Mouse (Mus musculus) bone marrow macrophage, adult 2 months (primary cell): ENCODE measurements around the gene Cmtm1. TPM values are rescaled to one million over a fixed set of nuclear protein-coding genes. Genes with fewer than 3 reads are reported as not detected.

Experiments used
- H3K27ac ChIP-seq: 2 replicates; pipeline ENCODE4 v1.5.1; 2012; ENCODE audit warnings: low read depth, low read length; ENCODE audit not compliant: insufficient read depth
- H3K4me1 ChIP-seq: 2 replicates; pipeline ENCODE4 v1.6.1; 2012; ENCODE audit warnings: low read length; ENCODE audit not compliant: control insufficient read depth, insufficient read depth
- H3K4me3 ChIP-seq: 2 replicates; pipeline ENCODE4 v1.5.1; 2012; ENCODE audit warnings: mild to moderate bottlenecking, low read length, moderate library complexity; ENCODE audit not compliant: insufficient read depth
- CTCF ChIP-seq: IDR thresholded peaks from 2 replicates; pipeline ENCODE4 v1.5.1; 2012; ENCODE audit warnings: low read depth, mild to moderate bottlenecking, low read length, moderate library complexity
- POLR2A ChIP-seq: IDR thresholded peaks from 2 replicates; pipeline ENCODE4 v1.6.1; 2012; ENCODE audit warnings: mild to moderate bottlenecking, low read depth, low read length, borderline replicate concordance
- polyA plus RNA-seq: library from polyadenylated mRNA; stranded (reverse); fragments of >200 nt; gene quantifications from 2 replicates; pipeline ENCODE4 v1.2.4, GENCODE M21; 2012; ENCODE audit not compliant: missing spikeins, insufficient read depth, insufficient read length

Cmtm1 gene
- polyA plus RNA-seq, 1 experiment, result not detected

DNA sequence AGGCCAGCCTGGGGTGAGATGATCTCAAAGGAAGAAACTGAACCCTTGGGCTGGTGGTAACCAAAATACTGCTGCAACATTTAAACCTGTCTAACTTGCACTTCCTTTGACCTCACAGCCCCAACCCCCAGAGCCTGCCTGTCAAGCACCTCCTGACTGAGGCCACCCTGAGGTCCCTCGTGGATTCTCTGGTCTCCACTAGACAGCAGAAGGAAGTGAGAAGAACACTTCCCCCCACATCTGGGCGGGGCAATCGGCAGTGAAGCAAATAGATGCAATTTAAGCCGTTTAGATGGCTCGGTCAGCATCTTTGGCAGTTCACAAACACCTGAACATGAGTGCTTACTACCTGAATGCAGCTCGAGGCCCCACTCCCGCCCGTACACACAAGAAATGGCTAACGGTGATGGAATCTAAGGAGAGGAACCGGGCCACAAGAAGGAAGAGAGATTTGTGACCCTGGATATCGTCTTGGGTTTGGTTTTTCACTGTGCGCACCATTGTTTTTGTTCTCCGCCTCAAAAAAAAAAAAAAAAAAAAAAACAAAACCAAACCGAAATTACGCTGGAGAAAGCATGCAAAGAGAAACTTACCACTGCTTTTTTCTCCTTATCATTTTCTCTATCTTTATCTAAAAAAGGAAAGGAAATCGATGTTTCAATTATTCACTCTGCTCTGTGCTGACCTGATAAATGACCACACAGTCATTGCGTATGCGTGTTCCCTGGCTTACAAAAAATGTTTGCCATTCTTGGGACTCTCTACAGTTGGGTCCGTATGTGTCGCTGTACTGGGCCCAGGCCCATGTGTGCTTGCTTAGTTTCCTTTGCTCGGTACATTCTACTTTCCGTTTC lies 62.7 kb downstream of the Cmtm1 start:
- peak overlapping the region; percentile 67 for H3K27ac ChIP-seq
- TF ChIP-seq CTCF (no peak), POLR2A (no peak)
- H3K4me3 ChIP-seq, result peak overlapping the region; percentile 93
- peaks cover 31% of the 10 kb centered on the region for H3K4me1 ChIP-seq

DNA sequence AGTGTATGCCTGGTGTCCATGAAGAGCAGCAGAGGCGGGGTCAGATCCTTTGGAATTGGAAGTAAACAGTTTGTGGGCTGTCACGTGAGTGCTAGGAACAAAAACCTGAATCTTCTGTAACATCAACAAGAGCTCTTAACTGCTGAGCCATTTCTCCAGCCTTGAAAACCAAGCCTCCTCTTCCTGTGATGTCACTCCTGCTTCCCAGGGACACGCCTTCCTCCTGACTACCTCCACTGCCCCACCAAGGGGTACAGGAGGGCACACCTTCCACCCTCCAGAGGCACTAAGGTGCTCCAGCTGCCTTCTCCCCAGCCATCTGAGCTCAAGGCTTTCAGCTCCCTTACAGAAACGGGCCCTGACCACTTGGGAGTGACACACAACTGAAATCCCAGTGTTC lies 63.3 kb downstream of the Cmtm1 start:
- no peak for TF ChIP-seq POLR2A
- TF ChIP-seq CTCF, result no peak
- H3K4me1 ChIP-seq, result peaks cover 25% of the 10 kb centered on the region
- peak overlapping the region; percentile 0; the same call in 1 of the 2 replicates for H3K4me3 ChIP-seq
- H3K27ac ChIP-seq, result peak overlapping the region; percentile 67

Other genes with a start within 250 kb of the Cmtm1 start
- gene Cdh5, start 208.5 kb downstream of the Cmtm1 start, polyA plus RNA-seq, result 0.19 TPM in 1 of 2 replicates, not detected in the other
- gene Bean1, start 139.7 kb downstream of the Cmtm1 start, polyA plus RNA-seq, result 0.25 TPM in 1 of 2 replicates, not detected in the other
- 52.1 and 58.4 TPM in 2 replicates for gene Tk2, start 61.6 kb downstream of the Cmtm1 start, polyA plus RNA-seq
- gene Cklf, start 59.3 kb downstream of the Cmtm1 start, polyA plus RNA-seq, result 63.5 and 67.8 TPM in 2 replicates
- not detected in 2 replicates for gene Cmtm2a, start 17.0 kb downstream of the Cmtm1 start, polyA plus RNA-seq
- not detected in 2 replicates for gene Gm45711, start 64 bp downstream of the Cmtm1 start, polyA plus RNA-seq
- not detected in 2 replicates for gene Gm11020, start 11.4 kb upstream of the Cmtm1 start, polyA plus RNA-seq
- not detected in 2 replicates for gene Cmtm2b, start 12.1 kb upstream of the Cmtm1 start, polyA plus RNA-seq
- 227 and 236 TPM in 2 replicates for gene Cmtm3, start 29.3 kb upstream of the Cmtm1 start, polyA plus RNA-seq
- 12.2 and 12.3 TPM in 2 replicates for gene Cmtm4, start 85.7 kb upstream of the Cmtm1 start, polyA plus RNA-seq
- gene Dync1li2, start 132.9 kb upstream of the Cmtm1 start, polyA plus RNA-seq, result 60.7 and 65.3 TPM in 2 replicates
- gene Terb1, start 199.8 kb upstream of the Cmtm1 start, polyA plus RNA-seq, result not detected in 2 replicates
- gene Nae1, start 224.5 kb upstream of the Cmtm1 start, polyA plus RNA-seq, result 39.6 and 41.0 TPM in 2 replicates
- gene Car7, start 224.5 kb upstream of the Cmtm1 start, polyA plus RNA-seq, result 0.72 and 1.7 TPM in 2 replicates